Mouse (Mus musculus) kidney, postnatal 0 days (tissue): Measurements from ENCODE around the gene Cpeb3. TPM values are rescaled to one million over a fixed set of nuclear protein-coding genes. Genes with fewer than 3 reads are reported as not detected.
A peak's percentile ranks its signal among the peaks of the same experiment; 100 is the strongest.

Source experiments
- ATAC-seq: fragments of 200-750 bp; cut with Nextera tagmentation; replicated peaks from 2 replicates; pipeline ENCODE4 v1.8.0; 2017; ENCODE audit warnings: low read depth, moderate number of reproducible peaks, moderate TSS enrichment, moderate library complexity; ENCODE audit not compliant: low FRiP score
- DNase-seq: peaks from one replicate; pipeline ENCODE4 v3.0.0-alpha.2; 2016; ENCODE audit warnings: low spot score
- H3K27ac ChIP-seq: fragments of 300-500 bp; sonication (generic); 2 replicates; pipeline ENCODE4 v1.5.1; 2014; ENCODE audit warnings: mild to moderate bottlenecking
- H3K27me3 ChIP-seq: fragments of 300-500 bp; sonication (generic); 2 replicates; pipeline ENCODE4 v1.6.1; 2014; ENCODE audit warnings: low read length, mixed read lengths; ENCODE audit not compliant: insufficient read depth
- H3K36me3 ChIP-seq: fragments of 300-500 bp; sonication (generic); 2 replicates; pipeline ENCODE4 v1.6.1; 2014; ENCODE audit warnings: low read length, mixed read lengths; ENCODE audit not compliant: insufficient read depth
- H3K4me1 ChIP-seq: fragments of 300-500 bp; sonication (generic); replicated peaks from 2 replicates; pipeline ENCODE4 v1.6.1; 2014; ENCODE audit warnings: antibody characterized with exemption, low read length, mixed read lengths; ENCODE audit not compliant: insufficient read depth
- H3K4me2 ChIP-seq: fragments of 300-500 bp; sonication (generic); 2 replicates; pipeline ENCODE4 v1.6.1; 2014; ENCODE audit warnings: mild to moderate bottlenecking, low read length, moderate library complexity, mixed read lengths
- H3K4me3 ChIP-seq: fragments of 300-500 bp; sonication (generic); replicated peaks from 2 replicates; pipeline ENCODE4 v1.5.1; 2014; ENCODE audit warnings: low read depth, low read length
- H3K9ac ChIP-seq: fragments of 300-500 bp; sonication (generic); 2 replicates; pipeline ENCODE4 v1.6.1; 2014; ENCODE audit warnings: low read depth, low read length
- H3K9me3 ChIP-seq: fragments of 300-500 bp; sonication (generic); replicated peaks from 2 replicates; pipeline ENCODE4 v1.6.1; 2016; ENCODE audit warnings: low read length, inconsistent platforms, mixed read lengths
- CTCF ChIP-seq: IDR thresholded peaks from 2 replicates; pipeline ENCODE4 v1.5.1; 2016; ENCODE audit warnings: antibody characterized with exemption, low read depth, mild to moderate bottlenecking, moderate library complexity
- WGBS: fragments of 180-500 bp; shearing (Covaris S2); extraction: QIAGEN DNeasy Blood & Tissue Kit; methylation state at CpG from one replicate; pipeline ENCODE4 v1.1.7; 2014; 5-methylcytosine and 5-hydroxymethylcytosine counted together
- polyA plus RNA-seq: library from polyadenylated mRNA; unstranded; fragments of >200 nt; fragmentation: Nextera tagmentation; extraction: Ambion mirVana; gene quantifications from 2 replicates; pipeline ENCODE4 v1.2.1, GENCODE M21; 2015

The Cpeb3 gene
- polyA plus RNA-seq, 1 experiment from 2014 or later: 2.1 TPM

DNA sequence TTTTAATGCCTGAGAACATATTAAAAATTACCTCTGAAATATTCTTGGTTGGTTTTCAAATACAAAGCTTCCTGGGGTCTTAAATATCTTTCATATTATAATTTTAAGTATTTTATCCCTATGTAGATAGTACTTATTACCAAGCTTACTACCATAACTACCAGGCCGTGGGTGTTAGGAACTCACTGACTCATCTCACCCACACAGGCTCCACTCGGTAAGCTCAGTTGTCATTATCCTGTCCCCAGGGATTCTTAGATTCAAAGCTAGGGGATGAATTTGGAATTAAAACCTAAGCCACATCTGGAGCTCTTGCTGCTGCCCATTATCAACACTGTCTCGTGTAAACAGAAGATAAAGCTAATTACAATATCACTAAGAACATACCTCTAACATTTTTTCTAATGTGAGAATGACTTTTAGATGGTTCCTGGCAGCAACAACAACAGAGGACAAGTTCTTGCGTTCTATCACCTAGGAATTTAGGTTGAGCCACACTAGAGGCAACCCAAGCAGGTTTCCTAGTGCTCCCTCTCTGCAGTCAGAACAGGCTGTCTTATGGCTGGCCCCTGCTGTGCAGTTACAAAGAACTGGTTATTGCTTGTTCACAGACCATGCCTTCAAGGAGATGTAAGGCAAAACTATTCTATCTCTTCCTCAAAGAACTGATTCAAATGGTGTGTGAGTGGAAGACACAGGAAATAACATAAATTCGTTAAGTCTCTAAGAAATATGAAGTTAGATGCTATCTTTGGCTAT, 135.4 kb downstream of the Cpeb3 start:
- no peaks in the 10 kb centered on the region for H3K4me1 ChIP-seq
- ATAC-seq: no peak
- no peak overlapping the region for H3K4me2 ChIP-seq
- H3K4me3 ChIP-seq: no peak overlapping the region
- TF ChIP-seq CTCF: no peak
- H3K27me3 ChIP-seq: no peaks in the 10 kb centered on the region
- H3K9me3 ChIP-seq: no peaks in the 10 kb centered on the region
- no peak for DNase-seq
- H3K36me3 ChIP-seq: no peaks in the 10 kb centered on the region
- H3K9ac ChIP-seq: no peak overlapping the region
- 0 out of 2 replicates have a peak overlapping the region, but pooled peaks have one; percentile 71 for H3K27ac ChIP-seq
- WGBS: 72% methylated on average over 5 of the region's 5 CpGs

DNA sequence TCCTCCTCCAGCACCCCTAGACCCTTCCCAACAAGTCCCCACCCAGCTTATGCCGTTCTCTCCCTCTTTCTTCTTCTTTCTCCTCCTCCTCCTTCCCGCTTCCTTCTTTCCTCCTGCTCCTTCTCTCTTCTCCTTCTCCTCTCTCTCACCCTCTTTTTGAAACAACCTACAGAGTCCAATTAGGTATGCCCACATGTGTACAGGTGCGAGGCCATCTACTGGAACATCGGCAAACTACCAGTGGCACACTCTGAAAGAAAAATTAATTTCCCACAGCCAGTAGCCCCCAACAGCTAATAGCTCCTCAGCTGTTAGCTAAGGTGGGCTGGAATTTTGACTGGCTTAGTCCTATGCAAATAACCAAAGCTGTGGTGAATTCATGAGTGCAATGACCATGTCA, 139.2 kb downstream of the Cpeb3 start:
- no peak overlapping the region for H3K4me2 ChIP-seq
- H3K4me1 ChIP-seq: no peaks in the 10 kb centered on the region
- no peaks in the 10 kb centered on the region for H3K36me3 ChIP-seq
- H3K9ac ChIP-seq: no peak overlapping the region
- H3K27me3 ChIP-seq: no peaks in the 10 kb centered on the region
- H3K4me3 ChIP-seq: no peak overlapping the region
- no peak for ATAC-seq
- 88% methylated on average over 4 of the region's 4 CpGs for WGBS
- H3K9me3 ChIP-seq: no peaks in the 10 kb centered on the region
- DNase-seq: no peak
- no peak overlapping the region for H3K27ac ChIP-seq
- TF ChIP-seq CTCF: peak; percentile 33; the same call in 1 of the 2 replicates

DNA sequence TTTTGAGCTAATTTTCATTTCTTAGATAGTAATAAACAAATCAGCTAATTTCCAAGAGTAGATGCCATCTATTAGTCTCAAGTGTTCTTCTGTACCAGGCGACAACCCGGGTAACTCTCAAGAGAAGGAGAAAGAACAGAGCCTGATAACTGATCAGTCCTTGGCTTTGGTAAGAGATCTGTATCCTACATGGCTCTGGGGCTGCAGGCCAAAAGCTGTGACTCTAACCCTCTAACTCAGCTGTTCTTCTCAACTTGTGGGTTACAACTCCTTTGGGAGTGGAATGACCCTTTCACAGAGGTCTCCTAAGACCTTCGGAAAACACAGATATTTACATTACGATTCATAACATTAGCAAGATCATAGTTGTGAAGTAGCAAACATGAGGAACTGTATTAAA, 148.3 kb downstream of the Cpeb3 start:
- no peaks in the 10 kb centered on the region for H3K4me1 ChIP-seq
- no peaks in the 10 kb centered on the region for H3K9me3 ChIP-seq
- DNase-seq: no peak
- H3K36me3 ChIP-seq: no peaks in the 10 kb centered on the region
- no peaks in the 10 kb centered on the region for H3K27me3 ChIP-seq
- TF ChIP-seq CTCF: no peak
- H3K9ac ChIP-seq: no peak overlapping the region
- 75% methylated on average over 4 of the region's 4 CpGs for WGBS
- no peak overlapping the region for H3K4me2 ChIP-seq
- H3K27ac ChIP-seq: no peak overlapping the region
- no peak overlapping the region for H3K4me3 ChIP-seq
- ATAC-seq: no peak

DNA sequence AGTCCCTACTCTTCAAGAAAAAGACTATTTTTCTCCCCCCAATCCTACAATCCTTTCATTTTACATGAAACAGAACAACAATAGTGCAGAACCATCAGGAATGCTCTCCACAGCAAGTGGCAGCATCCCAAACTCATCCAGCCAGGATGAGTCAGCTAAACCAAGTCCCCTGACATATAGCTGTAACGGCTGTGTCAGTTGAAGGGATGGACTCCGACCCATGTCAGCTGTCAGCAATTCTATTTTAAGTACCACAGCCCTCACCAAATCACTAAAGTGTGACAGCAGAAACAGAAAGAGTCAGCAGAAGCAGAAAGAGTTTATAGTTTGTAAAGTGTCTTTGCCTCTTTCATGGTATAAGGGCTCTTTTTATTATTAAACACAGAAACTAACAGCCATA, 148.8 kb downstream of the Cpeb3 start:
- H3K27ac ChIP-seq: no peak overlapping the region
- WGBS: 23% methylated on average over 2 of the region's 2 CpGs
- H3K9ac ChIP-seq: no peak overlapping the region
- H3K36me3 ChIP-seq: no peaks in the 10 kb centered on the region
- ATAC-seq (peak; percentile 75; the same call in 1 of the 2 replicates), DNase-seq (peak; percentile 40)
- H3K4me1 ChIP-seq: no peaks in the 10 kb centered on the region
- TF ChIP-seq CTCF: no peak
- no peaks in the 10 kb centered on the region for H3K27me3 ChIP-seq
- H3K4me3 ChIP-seq: no peak overlapping the region
- H3K4me2 ChIP-seq: no peak overlapping the region
- no peaks in the 10 kb centered on the region for H3K9me3 ChIP-seq

- ATAC-seq: no peak
- WGBS: 82% methylated on average over 8 of the region's 8 CpGs
Measured at GRCm38 (mm10) chr19:37057161-37057905, 151.1 kb downstream of the Cpeb3 start.

GRCm38 (mm10) chr19:37055976-37056556, 152.3 kb downstream of the Cpeb3 start:
- no peaks in the 10 kb centered on the region for H3K9me3 ChIP-seq
- ATAC-seq (no peak), DNase-seq (no peak)
- H3K36me3 ChIP-seq: no peaks in the 10 kb centered on the region
- no peak for TF ChIP-seq CTCF
- no peak overlapping the region for H3K4me3 ChIP-seq
- 84% methylated on average over 4 of the region's 4 CpGs for WGBS
- no peaks in the 10 kb centered on the region for H3K4me1 ChIP-seq
- no peak overlapping the region for H3K27ac ChIP-seq
- no peaks in the 10 kb centered on the region for H3K27me3 ChIP-seq
- no peak overlapping the region for H3K9ac ChIP-seq
- H3K4me2 ChIP-seq: no peak overlapping the region

More at GRCm38 (mm10) chr19:37057161-37057905, 151.1 kb downstream of the Cpeb3 start:
- DNase-seq: no peak
- Histone ChIP-seq H3K9ac (no peak overlapping the region), H3K4me1 (no peaks in the 10 kb centered on the region), H3K27me3 (no peaks in the 10 kb centered on the region), H3K27ac (no peak overlapping the region), H3K9me3 (no peaks in the 10 kb centered on the region), H3K4me3 (no peak overlapping the region), H3K36me3 (no peaks in the 10 kb centered on the region), H3K4me2 (no peak overlapping the region)
- no peak for TF ChIP-seq CTCF
